Mouse (Mus musculus): ENCODE results near the gene Clca3a1. TPM values are rescaled to one million over a fixed set of nuclear protein-coding genes. Genes with fewer than 3 reads are reported as not detected.

The Clca3a1 gene
- polyA plus RNA-seq, 1 experiment from 2014 or later = 3.8 TPM

DNA sequence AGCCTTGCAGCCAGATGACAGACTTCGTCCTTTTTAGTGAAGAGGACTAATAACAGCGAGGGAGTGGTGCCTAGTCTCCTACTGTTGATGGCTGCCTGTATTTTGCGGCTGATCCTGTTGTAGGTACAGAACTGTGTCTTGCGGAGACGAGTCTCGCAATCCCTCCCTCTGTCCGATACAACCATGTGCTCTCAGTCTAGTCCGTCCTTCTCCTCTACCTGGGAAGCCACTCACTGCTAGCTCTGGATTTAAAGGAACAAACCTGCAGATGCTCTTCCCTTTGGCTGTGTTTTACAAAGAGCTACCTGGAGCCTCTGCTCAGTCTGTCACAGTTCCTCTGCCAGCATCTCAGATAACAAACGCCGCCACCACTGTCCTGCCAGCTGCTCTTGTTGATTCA, 66.7 kb downstream of the Clca3a1 start:
- no peak for ATAC-seq (ENCODE audit: low read depth)
- Histone ChIP-seq H3K27me3 (ENCODE audit: control insufficient read depth, insufficient read depth, low read depth, low read length) (no peaks in the 10 kb centered on the region), H3K9ac (ENCODE audit: low read length) (no peak overlapping the region), H3K4me3 (ENCODE audit: low read length) (no peak overlapping the region), H3K9me3 (ENCODE audit: control insufficient read depth, low read length) (no peaks in the 10 kb centered on the region), H3K4me1 (replicated peaks; ENCODE audit: control insufficient read depth, insufficient read depth, low read length) (0 out of 2 replicates have a peak, but pooled peaks cover 2% of the 10 kb centered on the region), H3K27ac (ENCODE audit: low read length) (no peak overlapping the region), H3K36me3 (ENCODE audit: control insufficient read depth, insufficient read depth, low read length) (peaks cover 33% of the 10 kb centered on the region), H3K4me2 (ENCODE audit: low read depth, low read length) (no peak overlapping the region)
- 87% methylated on average over 10 of the region's 10 CpGs for WGBS

DNA sequence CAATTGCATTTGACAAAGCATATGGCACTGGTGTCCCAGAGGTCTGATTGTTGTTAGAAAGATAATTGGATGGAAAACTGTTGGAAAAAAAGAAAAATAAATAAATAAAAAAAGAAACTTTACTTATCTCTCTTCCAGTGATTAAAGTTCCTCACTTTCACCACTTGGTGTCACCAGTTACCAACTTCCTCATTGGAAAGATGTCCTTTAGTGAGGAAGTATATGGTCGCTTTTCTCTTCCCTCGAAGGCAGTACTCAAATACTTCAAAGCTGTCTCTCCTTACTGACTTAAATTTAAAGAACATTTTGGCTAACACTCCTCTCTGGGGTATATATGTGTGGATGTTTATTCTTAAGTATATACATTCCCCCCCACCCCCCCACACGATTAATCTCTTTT, 68.7 kb downstream of the Clca3a1 start:
- no peaks in the 10 kb centered on the region for H3K27me3 ChIP-seq (ENCODE audit: control insufficient read depth, insufficient read depth, low read depth, low read length)
- H3K4me3 ChIP-seq (ENCODE audit: low read length) = no peak overlapping the region
- H3K27ac ChIP-seq (ENCODE audit: low read length) = no peak overlapping the region
- no peaks in the 10 kb centered on the region for H3K9me3 ChIP-seq (ENCODE audit: control insufficient read depth, low read length)
- 0 out of 2 replicates have a peak, but pooled peaks cover 2% of the 10 kb centered on the region for H3K4me1 ChIP-seq (replicated peaks; ENCODE audit: control insufficient read depth, insufficient read depth, low read length)
- ATAC-seq (ENCODE audit: low read depth) = no peak
- WGBS = 45% methylated on average over 3 of the region's 3 CpGs
- no peak overlapping the region for H3K9ac ChIP-seq (ENCODE audit: low read length)
- H3K36me3 ChIP-seq (ENCODE audit: control insufficient read depth, insufficient read depth, low read length) = peaks cover 32% of the 10 kb centered on the region
- H3K4me2 ChIP-seq (ENCODE audit: low read depth, low read length) = no peak overlapping the region

DNA sequence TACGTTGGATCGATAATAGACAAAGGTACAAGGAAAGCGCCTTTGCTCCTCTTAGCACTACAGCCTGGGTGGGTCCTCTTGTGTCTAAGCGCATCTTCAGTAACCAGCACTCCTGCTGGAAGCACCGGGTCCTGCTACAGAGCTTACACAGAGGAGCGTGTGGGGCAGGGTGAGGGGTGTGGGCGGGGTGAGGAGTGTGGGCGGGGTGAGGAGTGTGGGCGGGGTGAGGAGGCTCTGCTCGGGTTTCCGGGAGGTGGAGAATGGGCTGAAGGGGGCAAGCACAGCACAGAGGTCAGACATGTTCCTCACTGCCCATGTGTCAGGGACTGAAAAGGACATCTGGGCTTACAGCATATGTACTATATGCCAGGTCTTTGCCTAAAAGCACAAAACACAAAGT, 71.5 kb downstream of the Clca3a1 start:
- WGBS = 21% methylated on average over 11 of the region's 11 CpGs
- peaks cover 20% of the 10 kb centered on the region for H3K36me3 ChIP-seq (ENCODE audit: control insufficient read depth, insufficient read depth, low read length)

DNA sequence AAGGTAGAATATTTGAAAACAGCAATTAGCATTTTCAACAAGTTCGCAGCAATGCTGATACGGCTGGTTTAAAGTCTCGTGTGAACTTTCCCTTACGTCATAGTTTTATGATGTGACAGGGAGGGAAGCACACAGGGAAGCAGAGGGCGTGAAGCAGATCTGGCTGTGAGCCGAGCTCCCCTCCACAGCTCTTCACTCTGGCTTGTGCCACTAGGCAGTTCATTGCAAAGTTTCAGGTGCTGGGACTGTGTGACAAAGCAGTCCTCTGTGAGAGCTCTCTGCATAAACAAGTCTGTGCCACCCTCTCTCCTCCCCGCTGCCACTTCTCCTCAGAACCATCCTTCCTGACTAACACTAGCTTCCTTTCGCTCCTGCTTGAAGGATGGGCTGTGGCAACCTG, 72.5 kb downstream of the Clca3a1 start:
- peaks cover 14% of the 10 kb centered on the region for H3K36me3 ChIP-seq (ENCODE audit: control insufficient read depth, insufficient read depth, low read length)

More for the DNA sequence above, 71.5 kb downstream of the Clca3a1 start:
- Histone ChIP-seq H3K27me3 (ENCODE audit: control insufficient read depth, insufficient read depth, low read depth, low read length) (no peaks in the 10 kb centered on the region), H3K4me1 (replicated peaks; ENCODE audit: control insufficient read depth, insufficient read depth, low read length) (0 out of 2 replicates have a peak, but pooled peaks cover 2% of the 10 kb centered on the region), H3K9ac (ENCODE audit: low read length) (no peak overlapping the region), H3K27ac (ENCODE audit: low read length) (no peak overlapping the region), H3K4me2 (ENCODE audit: low read depth, low read length) (no peak overlapping the region), H3K4me3 (ENCODE audit: low read length) (no peak overlapping the region), H3K9me3 (ENCODE audit: control insufficient read depth, low read length) (no peaks in the 10 kb centered on the region)
- ATAC-seq (ENCODE audit: low read depth) = peak; percentile 88

DNA sequence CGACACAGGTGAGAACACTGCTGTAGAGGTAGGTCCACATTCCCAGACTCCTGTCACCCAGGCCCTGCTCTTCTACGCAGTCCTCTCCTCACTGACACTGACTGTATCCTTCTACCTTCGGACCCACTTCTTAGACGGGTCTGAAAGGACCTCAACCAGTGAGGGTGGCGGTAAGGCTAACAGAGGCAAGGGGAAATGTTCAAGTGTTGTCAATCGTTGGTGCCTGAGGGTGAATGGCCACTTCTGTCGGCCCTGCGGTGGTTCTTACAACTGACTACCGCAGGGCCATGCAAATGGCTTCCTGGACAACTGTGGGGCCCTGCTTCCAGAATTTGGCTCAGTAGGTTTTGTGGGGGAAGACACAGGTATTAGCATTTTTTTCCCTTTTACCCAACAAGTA, 73.2 kb downstream of the Clca3a1 start:
- no peak for ATAC-seq (ENCODE audit: low read depth)
- Histone ChIP-seq H3K9me3 (ENCODE audit: control insufficient read depth, low read length) (no peaks in the 10 kb centered on the region), H3K36me3 (ENCODE audit: control insufficient read depth, insufficient read depth, low read length) (peaks cover 12% of the 10 kb centered on the region; the same call in 1 of the 2 replicates), H3K4me3 (ENCODE audit: low read length) (no peak overlapping the region), H3K4me2 (ENCODE audit: low read depth, low read length) (no peak overlapping the region), H3K4me1 (replicated peaks; ENCODE audit: control insufficient read depth, insufficient read depth, low read length) (0 out of 2 replicates have a peak, but pooled peaks cover 2% of the 10 kb centered on the region), H3K9ac (ENCODE audit: low read length) (no peak overlapping the region), H3K27ac (ENCODE audit: low read length) (no peak overlapping the region), H3K27me3 (ENCODE audit: control insufficient read depth, insufficient read depth, low read depth, low read length) (no peaks in the 10 kb centered on the region)
- 75% methylated on average over 9 of the region's 9 CpGs for WGBS

More for the DNA sequence above, 72.5 kb downstream of the Clca3a1 start:
- 72% methylated on average over 8 of the region's 8 CpGs for WGBS
- no peak overlapping the region for H3K27ac ChIP-seq (ENCODE audit: low read length)
- no peak for ATAC-seq (ENCODE audit: low read depth)
- no peak overlapping the region for H3K9ac ChIP-seq (ENCODE audit: low read length)
- H3K4me1 ChIP-seq (replicated peaks; ENCODE audit: control insufficient read depth, insufficient read depth, low read length) = 0 out of 2 replicates have a peak, but pooled peaks cover 2% of the 10 kb centered on the region
- no peaks in the 10 kb centered on the region for H3K27me3 ChIP-seq (ENCODE audit: control insufficient read depth, insufficient read depth, low read depth, low read length)
- H3K4me2 ChIP-seq (ENCODE audit: low read depth, low read length) = no peak overlapping the region
- H3K4me3 ChIP-seq (ENCODE audit: low read length) = no peak overlapping the region
- no peaks in the 10 kb centered on the region for H3K9me3 ChIP-seq (ENCODE audit: control insufficient read depth, low read length)

DNA sequence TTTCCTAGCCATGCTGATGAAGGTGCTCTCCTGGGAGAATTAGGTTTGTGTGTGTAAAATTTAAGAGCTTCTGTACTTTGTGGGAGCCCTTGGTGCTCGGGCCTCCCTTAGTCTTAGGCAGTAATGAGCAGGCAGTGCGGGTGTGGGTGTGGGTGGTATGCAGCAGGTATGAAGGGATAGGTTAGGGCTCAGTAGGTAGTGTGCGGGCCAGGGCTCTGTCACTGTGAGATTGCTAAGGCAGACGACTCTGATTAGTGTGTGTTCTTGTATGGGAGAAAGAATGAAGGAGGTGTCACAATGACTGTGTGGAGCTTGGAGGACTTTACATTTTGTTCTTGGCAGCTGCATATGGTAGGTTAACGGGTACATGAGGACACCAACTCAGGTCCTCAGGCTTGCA, 74.6 kb downstream of the Clca3a1 start:
- 87% methylated on average over 5 of the region's 5 CpGs for WGBS
- peaks cover 10% of the 10 kb centered on the region; the same call in 1 of the 2 replicates for H3K36me3 ChIP-seq (ENCODE audit: control insufficient read depth, insufficient read depth, low read length)

DNA sequence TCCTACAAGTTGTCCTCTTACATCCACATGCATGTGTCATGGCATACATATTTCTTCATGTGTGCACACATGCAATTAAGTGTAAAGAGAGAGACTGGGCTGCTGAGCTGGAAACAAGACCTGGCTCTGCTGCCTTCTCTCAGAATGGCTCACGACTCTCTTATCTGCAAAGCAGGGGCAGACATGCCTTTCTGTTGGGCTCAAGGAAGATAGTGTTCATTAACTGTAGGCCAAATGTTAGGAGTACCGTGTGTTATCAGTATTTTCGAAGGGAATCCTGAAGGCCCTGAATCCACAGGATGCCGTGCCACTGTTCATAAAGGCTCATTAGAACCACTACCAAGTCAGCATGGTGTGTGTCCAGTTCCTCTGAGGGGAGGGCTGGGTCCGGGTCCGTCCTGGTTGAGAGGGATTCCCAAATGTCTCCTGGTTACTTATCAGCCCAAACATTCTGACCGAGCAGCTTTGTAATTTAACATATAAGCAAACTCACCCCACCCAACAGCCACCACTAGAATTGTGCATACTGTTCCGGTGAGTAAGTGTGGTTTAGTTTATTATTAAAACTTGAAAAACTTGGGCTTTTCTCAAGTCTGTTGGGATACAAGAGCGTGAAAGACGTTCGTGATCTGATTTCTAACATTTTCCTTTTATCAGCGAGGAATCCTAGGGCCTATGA, 77.5 kb downstream of the Clca3a1 start:
- Histone ChIP-seq H3K4me2 (ENCODE audit: low read depth, low read length) (no peak overlapping the region), H3K9me3 (ENCODE audit: control insufficient read depth, low read length) (no peaks in the 10 kb centered on the region), H3K4me3 (ENCODE audit: low read length) (no peak overlapping the region), H3K36me3 (ENCODE audit: control insufficient read depth, insufficient read depth, low read length) (peaks cover 7% of the 10 kb centered on the region; the same call in 1 of the 2 replicates), H3K27ac (ENCODE audit: low read length) (no peak overlapping the region), H3K9ac (ENCODE audit: low read length) (no peak overlapping the region), H3K4me1 (replicated peaks; ENCODE audit: control insufficient read depth, insufficient read depth, low read length) (no peaks in the 10 kb centered on the region), H3K27me3 (ENCODE audit: control insufficient read depth, insufficient read depth, low read depth, low read length) (no peaks in the 10 kb centered on the region)
- no peak for ATAC-seq (ENCODE audit: low read depth)
- 81% methylated on average over 12 of the region's 12 CpGs for WGBS

More for the DNA sequence above, 74.6 kb downstream of the Clca3a1 start:
- no peak overlapping the region for H3K4me3 ChIP-seq (ENCODE audit: low read length)
- no peak for ATAC-seq (ENCODE audit: low read depth)
- H3K4me2 ChIP-seq (ENCODE audit: low read depth, low read length) = no peak overlapping the region
- no peak overlapping the region for H3K9ac ChIP-seq (ENCODE audit: low read length)
- H3K27me3 ChIP-seq (ENCODE audit: control insufficient read depth, insufficient read depth, low read depth, low read length) = no peaks in the 10 kb centered on the region
- H3K4me1 ChIP-seq (replicated peaks; ENCODE audit: control insufficient read depth, insufficient read depth, low read length) = 0 out of 2 replicates have a peak, but pooled peaks cover 2% of the 10 kb centered on the region
- no peak overlapping the region for H3K27ac ChIP-seq (ENCODE audit: low read length)
- H3K9me3 ChIP-seq (ENCODE audit: control insufficient read depth, low read length) = no peaks in the 10 kb centered on the region

DNA sequence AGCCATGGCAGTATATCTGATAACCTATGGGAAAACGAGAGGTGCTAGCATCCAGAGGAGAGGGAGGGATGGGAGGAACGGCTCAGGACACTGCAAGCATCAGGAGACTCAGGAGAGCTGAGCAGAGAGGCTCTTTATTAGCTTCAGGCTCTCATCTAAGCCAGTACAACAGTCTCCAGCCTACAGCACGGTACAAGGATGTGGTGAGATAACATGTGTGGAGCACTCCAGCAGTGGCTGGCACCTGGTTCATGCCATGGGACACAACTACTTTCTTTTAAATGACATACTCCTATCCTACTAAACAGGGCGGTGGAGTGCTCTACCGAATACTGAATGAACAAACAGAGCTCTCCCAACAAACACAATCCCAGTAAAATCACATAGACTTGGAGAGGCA, 79.2 kb downstream of the Clca3a1 start:
- WGBS = 70% methylated on average over 5 of the region's 5 CpGs
- ATAC-seq (ENCODE audit: low read depth) = no peak

DNA sequence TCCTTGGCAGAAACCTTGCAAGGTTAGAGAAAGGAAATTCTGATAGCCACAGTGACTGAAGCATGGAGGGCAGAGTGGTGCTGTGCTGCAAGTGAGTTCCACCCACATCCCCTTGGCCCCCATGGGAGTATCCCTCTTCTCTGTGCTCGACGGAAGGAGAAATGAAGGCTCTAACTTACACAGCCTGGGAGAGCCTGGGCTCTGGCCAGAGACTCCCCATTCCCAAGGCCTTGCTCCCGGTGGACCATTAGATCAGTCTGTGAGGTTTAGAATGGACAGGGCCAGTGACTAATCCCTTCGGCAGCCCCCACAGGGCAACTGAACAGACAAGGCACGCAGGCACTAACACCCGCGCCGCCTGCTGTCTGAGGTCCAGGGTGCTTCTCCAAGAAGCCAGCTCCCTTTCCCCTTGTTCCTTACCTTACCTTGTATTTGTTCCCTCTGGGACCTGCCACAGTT, 81.0 kb downstream of the Clca3a1 start:
- Histone ChIP-seq H3K9ac (ENCODE audit: low read length) (no peak overlapping the region), H3K36me3 (ENCODE audit: control insufficient read depth, insufficient read depth, low read length) (no peaks in the 10 kb centered on the region), H3K4me3 (ENCODE audit: low read length) (no peak overlapping the region), H3K27ac (ENCODE audit: low read length) (no peak overlapping the region), H3K9me3 (ENCODE audit: control insufficient read depth, low read length) (no peaks in the 10 kb centered on the region), H3K27me3 (ENCODE audit: control insufficient read depth, insufficient read depth, low read depth, low read length) (no peaks in the 10 kb centered on the region), H3K4me1 (replicated peaks; ENCODE audit: control insufficient read depth, insufficient read depth, low read length) (no peaks in the 10 kb centered on the region), H3K4me2 (ENCODE audit: low read depth, low read length) (no peak overlapping the region)
- ATAC-seq (ENCODE audit: low read depth) = no peak
- WGBS = 89% methylated on average over 8 of the region's 8 CpGs

More for the DNA sequence above, 79.2 kb downstream of the Clca3a1 start:
- Histone ChIP-seq H3K27ac (ENCODE audit: low read length) (no peak overlapping the region), H3K36me3 (ENCODE audit: control insufficient read depth, insufficient read depth, low read length) (peaks cover 6% of the 10 kb centered on the region; the same call in 1 of the 2 replicates), H3K9ac (ENCODE audit: low read length) (no peak overlapping the region), H3K4me3 (ENCODE audit: low read length) (no peak overlapping the region), H3K9me3 (ENCODE audit: control insufficient read depth, low read length) (no peaks in the 10 kb centered on the region), H3K27me3 (ENCODE audit: control insufficient read depth, insufficient read depth, low read depth, low read length) (no peaks in the 10 kb centered on the region), H3K4me2 (ENCODE audit: low read depth, low read length) (no peak overlapping the region), H3K4me1 (replicated peaks; ENCODE audit: control insufficient read depth, insufficient read depth, low read length) (no peaks in the 10 kb centered on the region)

Data from lung, embryonic 16.5 days (tissue).